Comparison of ENCODE assay signal across 11 mouse cellular contexts in genomic region chr1:75400493-75401115, GRCm38 (mm10). TPM values are rescaled to one million over a fixed set of nuclear protein-coding genes. Genes with fewer than 3 reads are reported as not detected.
DNase-seq lines count a peak whose midpoint lies in the region; ATAC-seq and TF ChIP-seq lines count a peak whose summit lies in the region.
"Had no signal": no experiment of that assay in that cellular context is flagged by ENCODE, and none has a peak within 500 bp of the region (broad histone marks: within the 10 kb centered on the region; RNA-seq: fewer than 3 reads in every experiment).

No protein-coding gene starts in this region.

- no peaks in the 10 kb centered on the region for H3K9me3 ChIP-seq in heart, embryonic 15.5 days (replicated peaks)
- no peaks in the 10 kb centered on the region for H3K9me3 ChIP-seq in hindbrain, embryonic 11.5 days (ENCODE audit: control insufficient read depth, low read length)
- H3K9me3 ChIP-seq in midbrain, embryonic 12.5 days: no peaks in the 10 kb centered on the region

- H3K27ac ChIP-seq in heart, embryonic 15.5 days: peak overlapping the region; percentile 100
- peak overlapping the region; percentile 47 for H3K27ac ChIP-seq in hindbrain, embryonic 11.5 days (ENCODE audit: low read depth, low read length)
- peak overlapping the region; percentile 75 for H3K27ac ChIP-seq in midbrain, embryonic 12.5 days (replicated peaks)

- no peak for DNase-seq in heart, postnatal 10 days
- peak; percentile 42 for DNase-seq in Patski (ENCODE audit: low read depth, low spot score)
- no peak for DNase-seq in hindbrain, embryonic 11.5 days (ENCODE audit: low spot score)
- DNase-seq in frontal cortex, adult 2 months (ENCODE audit: extremely low spot score in 1 of 2, low spot score in 1 of 2): no peak
- DNase-seq in right cerebral cortex, postnatal 4 days: no peak
- no peak for DNase-seq in adrenal gland, postnatal 10 days
- DNase-seq: thymus, adult 2 months had no signal

- POLR2A ChIA-PET in Patski (lab: Charles Lee): interaction anchor here (1.0 to 1.6 kb wide), 2 partner anchors 16 to 18 kb away, joined by 3 to 4 read pairs; no protein-coding TSS in a partner anchor

- intact Hi-C loops in heart, postnatal 10 days (cut with DNase I): no loop called here

- peak; percentile 6; the same call in 1 of the 2 replicates for ATAC-seq in heart, embryonic 15.5 days (replicated peaks; ENCODE audit: insufficient number of reproducible peaks, insufficient read depth, low FRiP score, low read depth)
- ATAC-seq in Patski: peak; percentile 22
- 0 out of 2 replicates have a peak, but pooled peaks have one; percentile 2 for ATAC-seq in hindbrain, embryonic 11.5 days (ENCODE audit: low FRiP score)
- no peak for ATAC-seq in midbrain, embryonic 12.5 days (ENCODE audit: low FRiP score, low read depth)

- H3K4me3 ChIP-seq in heart, embryonic 15.5 days: peak overlapping the region; percentile 50
- no peak overlapping the region for H3K4me3 ChIP-seq in hindbrain, embryonic 11.5 days (ENCODE audit: low read depth, low read length)
- H3K4me3 ChIP-seq in midbrain, embryonic 12.5 days: no peak overlapping the region; the same call in 1 of the 2 replicates

- H3K9ac ChIP-seq in heart, embryonic 15.5 days: peak overlapping the region; percentile 68
- H3K9ac ChIP-seq in hindbrain, embryonic 11.5 days (ENCODE audit: low read depth, low read length): no peak overlapping the region
- H3K9ac ChIP-seq in midbrain, embryonic 12.5 days (replicated peaks): 0 out of 2 replicates have a peak overlapping the region, but pooled peaks have one; percentile 41

- peaks cover 58% of the 10 kb centered on the region for H3K4me1 ChIP-seq in heart, embryonic 15.5 days (replicated peaks)
- H3K4me1 ChIP-seq in hindbrain, embryonic 11.5 days (replicated peaks; ENCODE audit: control insufficient read depth, insufficient read depth, low read length): peaks cover 19% of the 10 kb centered on the region
- H3K4me1 ChIP-seq in midbrain, embryonic 12.5 days: peaks cover 28% of the 10 kb centered on the region

- WGBS in heart, embryonic 15.5 days: 30% methylated on average over 6 of the region's 6 CpGs
- WGBS in hindbrain, embryonic 11.5 days: 46% methylated on average over 6 of the region's 6 CpGs
- 44% methylated on average over 6 of the region's 6 CpGs for WGBS in midbrain, embryonic 12.5 days

- CTCF ChIA-PET in Patski (lab: Charles Lee): interaction anchor here (1.1 to 2.3 kb wide), 6 partner anchors 13 to 63 kb away, joined by 3 to 11 read pairs (median 3); no protein-coding TSS in a partner anchor

- in situ Hi-C loops in Patski (cut with MboI; ENCODE audit: low pct_unique_long_range_greater_than_20kb): no loop called here

- no peaks in the 10 kb centered on the region for H3K27me3 ChIP-seq in heart, embryonic 15.5 days
- H3K27me3 ChIP-seq in Patski: no peaks in the 10 kb centered on the region
- H3K27me3 ChIP-seq in hindbrain, embryonic 11.5 days (ENCODE audit: control insufficient read depth, insufficient read depth, low read length): no peaks in the 10 kb centered on the region
- H3K27me3 ChIP-seq in midbrain, embryonic 12.5 days: 0 out of 2 replicates have a peak, but pooled peaks cover 3% of the 10 kb centered on the region

- TF ChIP-seq CTCF in Patski (IDR thresholded peaks at IDR 0.05): no peak

- peak overlapping the region; percentile 63 for H3K4me2 ChIP-seq in heart, embryonic 15.5 days
- 0 out of 2 replicates have a peak overlapping the region, but pooled peaks have one; percentile 23 for H3K4me2 ChIP-seq in hindbrain, embryonic 11.5 days (replicated peaks; ENCODE audit: low read depth, low read length)
- H3K4me2 ChIP-seq in midbrain, embryonic 12.5 days (replicated peaks): peak overlapping the region; percentile 44

- peaks cover 34% of the 10 kb centered on the region; the same call in 1 of the 2 replicates for H3K36me3 ChIP-seq in heart, embryonic 15.5 days
- H3K36me3 ChIP-seq in hindbrain, embryonic 11.5 days (ENCODE audit: control insufficient read depth, insufficient read depth, low read length): no peaks in the 10 kb centered on the region
- H3K36me3 ChIP-seq in midbrain, embryonic 12.5 days: peaks cover 25% of the 10 kb centered on the region

RNA-seq across cellular contexts. Expression of gene Speg, which starts 25.5 kb away (rescaled TPM):
- 44.5 and 54.4 TPM in 2 replicates for polyA plus RNA-seq in heart, embryonic 15.5 days (2015; fragmentation: Nextera tagmentation; extraction: Ambion mirVana)
- 100 to 1,000 TPM; 104 to 112 TPM for total RNA-seq in heart, postnatal 10 days (2021)
- 73.0 TPM for polyA plus RNA-seq in Patski (2021)
- polyA plus RNA-seq in hindbrain, embryonic 11.5 days (2014; fragmentation: Nextera tagmentation; extraction: Ambion mirVana): 11.1 and 12.7 TPM in 2 replicates
- polyA plus RNA-seq in midbrain, embryonic 12.5 days (2016; fragmentation: Nextera tagmentation; extraction: Ambion mirVana): 12.9 and 14.5 TPM in 2 replicates
- polyA plus RNA-seq in frontal cortex, adult 2 months (2012; rRNA removed): 134 and 135 TPM in 2 replicates
- total RNA-seq in adrenal gland, postnatal 10 days (2021): 10 to 100 TPM; 12.8 to 30.6 TPM

RNA-seq across cellular contexts. Expression of gene Gmppa, which starts 35.1 kb away (rescaled TPM):
- 63.9 and 81.8 TPM in 2 replicates for polyA plus RNA-seq in heart, embryonic 15.5 days (2015; fragmentation: Nextera tagmentation; extraction: Ambion mirVana)
- total RNA-seq in heart, postnatal 10 days (2021): 10 to 100 TPM; 39.7 to 40.1 TPM
- 76.8 TPM for polyA plus RNA-seq in Patski (2021)
- 53.8 and 56.3 TPM in 2 replicates for polyA plus RNA-seq in hindbrain, embryonic 11.5 days (2014; fragmentation: Nextera tagmentation; extraction: Ambion mirVana)
- polyA plus RNA-seq in midbrain, embryonic 12.5 days (2016; fragmentation: Nextera tagmentation; extraction: Ambion mirVana): 59.7 and 69.4 TPM in 2 replicates
- 101 and 111 TPM in 2 replicates for polyA plus RNA-seq in frontal cortex, adult 2 months (2012; rRNA removed)
- 10 to 100 TPM; 58.6 to 61.8 TPM for total RNA-seq in adrenal gland, postnatal 10 days (2021)

RNA-seq across cellular contexts. Expression of gene Des, which starts 40.5 kb away (rescaled TPM):
- polyA plus RNA-seq in heart, embryonic 15.5 days (2015; fragmentation: Nextera tagmentation; extraction: Ambion mirVana): 374 and 419 TPM in 2 replicates
- total RNA-seq in heart, postnatal 10 days (2021): 100 to 1,000 TPM; 909 to 916 TPM
- 0.23 TPM for polyA plus RNA-seq in Patski (2021)
- 2.1 and 2.4 TPM in 2 replicates for polyA plus RNA-seq in hindbrain, embryonic 11.5 days (2014; fragmentation: Nextera tagmentation; extraction: Ambion mirVana)
- 0.93 and 1.2 TPM in 2 replicates for polyA plus RNA-seq in midbrain, embryonic 12.5 days (2016; fragmentation: Nextera tagmentation; extraction: Ambion mirVana)
- 2.5 and 3.5 TPM in 2 replicates for polyA plus RNA-seq in frontal cortex, adult 2 months (2012; rRNA removed)
- 100 to 1,000 TPM in 1 of 2 experiments, 10 to 100 TPM in 1; 62.7 to 208 TPM for total RNA-seq in adrenal gland, postnatal 10 days (2021)
- total RNA-seq: hematopoietic stem cell, adult 5-6 weeks had no signal

RNA-seq across cellular contexts. Expression of gene Asic4, which starts 49.6 kb away (rescaled TPM):
- 0.40 and 0.81 TPM in 2 replicates for polyA plus RNA-seq in heart, embryonic 15.5 days (2015; fragmentation: Nextera tagmentation; extraction: Ambion mirVana)
- not detected for total RNA-seq in heart, postnatal 10 days (2021)
- 0.04 TPM for polyA plus RNA-seq in Patski (2021)
- 1.9 and 4.4 TPM in 2 replicates for polyA plus RNA-seq in hindbrain, embryonic 11.5 days (2014; fragmentation: Nextera tagmentation; extraction: Ambion mirVana)
- polyA plus RNA-seq in midbrain, embryonic 12.5 days (2016; fragmentation: Nextera tagmentation; extraction: Ambion mirVana): 45.0 and 47.7 TPM in 2 replicates
- polyA plus RNA-seq in frontal cortex, adult 2 months (2012; rRNA removed): 11.9 and 13.5 TPM in 2 replicates
- total RNA-seq in adrenal gland, postnatal 10 days (2021): 1 to 10 TPM; 2.5 to 3.3 TPM
- total RNA-seq: ES-E14; hematopoietic stem cell, adult 5-6 weeks had no signal

Comparison
In these comparisons a context has a peak if more than half of its experiments do, and no peak if none do; other contexts are left out.
1. H3K27ac ChIP-seq: peak in every context shown above with its lines; median percentile 100 in heart, embryonic 15.5 days; 75 in midbrain, embryonic 12.5 days; 47 in hindbrain, embryonic 11.5 days.
2. RNA of gene Des, which starts 40.5 kb away (polyA plus RNA-seq): 374 to 419 TPM in heart, embryonic 15.5 days; 2.5 to 3.5 TPM in frontal cortex, adult 2 months, 2.1 to 2.4 TPM in hindbrain, embryonic 11.5 days, 0.93 to 1.2 TPM in midbrain, embryonic 12.5 days and 0.23 TPM in Patski (single experiment); every median in the first group is over 10 times any median in the second.
3. Peak in every context shown above with its lines, with median percentiles within 50 percentile points of each other: H3K4me2 ChIP-seq.